In genomic region chr1:135562115-135562514, GRCm38 (mm10) we compare ENCODE assay signal across 19 mouse cellular contexts. TPM values are rescaled to one million over a fixed set of nuclear protein-coding genes. Genes with fewer than 3 reads are reported as not detected.
DNase-seq lines count a peak whose midpoint lies in the region; ATAC-seq and TF ChIP-seq lines count a peak whose summit lies in the region.
"Had no signal": no experiment of that assay in that cellular context is flagged by ENCODE, and none has a peak within 500 bp of the region (broad histone marks: within the 10 kb centered on the region; RNA-seq: fewer than 3 reads in every experiment).

No protein-coding gene starts in this region.

- H3K9ac ChIP-seq in forebrain, embryonic 12.5 days, result no peak overlapping the region
- no peak overlapping the region for H3K9ac ChIP-seq in lung, postnatal 0 days (replicated peaks; ENCODE audit: low read depth)
- no peak overlapping the region for H3K9ac ChIP-seq in kidney, embryonic 15.5 days
- H3K9ac ChIP-seq: liver, embryonic 12.5 days; neural tube, embryonic 12.5 days had no signal

- TF ChIP-seq EP300 in lung, postnatal 0 days (IDR thresholded peaks at IDR 0.05), result no peak

- H3K4me2 ChIP-seq in forebrain, embryonic 12.5 days, result no peak overlapping the region
- no peak overlapping the region for H3K4me2 ChIP-seq in lung, postnatal 0 days (replicated peaks; ENCODE audit: low read depth, low read length)
- no peak overlapping the region for H3K4me2 ChIP-seq in kidney, embryonic 15.5 days
- H3K4me2 ChIP-seq: liver, embryonic 12.5 days; neural tube, embryonic 12.5 days had no signal

- no peaks in the 10 kb centered on the region for H3K36me3 ChIP-seq in forebrain, embryonic 12.5 days (replicated peaks)
- H3K36me3 ChIP-seq in forebrain, embryonic 10.5 days (replicated peaks), result no peaks in the 10 kb centered on the region
- H3K36me3 ChIP-seq in lung, postnatal 0 days (ENCODE audit: insufficient read depth, low read length), result no peaks in the 10 kb centered on the region; the same call in 1 of the 2 replicates
- H3K36me3 ChIP-seq in kidney, embryonic 15.5 days, result 0 out of 2 replicates have a peak, but pooled peaks cover 2% of the 10 kb centered on the region
- H3K36me3 ChIP-seq: liver, embryonic 12.5 days; neural tube, embryonic 12.5 days had no signal

- TF ChIP-seq CTCF in lung, postnatal 0 days (IDR thresholded peaks at IDR 0.05), result no peak

- DNase-seq in forebrain, embryonic 10.5 days (ENCODE audit: extremely low spot score, low spot score), result no peak
- no peak for DNase-seq in lung, postnatal 0 days (ENCODE audit: low spot score)
- no peak for DNase-seq in lung, postnatal 10 days
- no peak for DNase-seq in cerebellum, adult 11 months
- DNase-seq in gastrocnemius, adult 8-10 months (ENCODE audit: low spot score in 2 of 2), result no peak
- no peak for DNase-seq in Muller cell, postnatal 12 days (ENCODE audit: inconsistent ontology term)
- DNase-seq: adrenal gland, adult 2 months; cerebellum, postnatal 10 days; embryo, embryonic 11 days; gastrocnemius, postnatal 36 days; heart, postnatal 14 days; left cerebral cortex, postnatal 4 days; right cerebral cortex, postnatal 25 days; thymus, postnatal 25 days had no signal

- peaks cover 63% of the 10 kb centered on the region for H3K4me1 ChIP-seq in forebrain, embryonic 12.5 days
- H3K4me1 ChIP-seq in forebrain, embryonic 10.5 days, result peaks cover 62% of the 10 kb centered on the region
- 0 out of 2 replicates have a peak, but pooled peaks cover 5% of the 10 kb centered on the region for H3K4me1 ChIP-seq in lung, postnatal 0 days (ENCODE audit: insufficient read depth, low read depth, low read length)
- peaks cover 80% of the 10 kb centered on the region for H3K4me1 ChIP-seq in kidney, embryonic 15.5 days

- no peak for ATAC-seq in forebrain, embryonic 12.5 days (ENCODE audit: low FRiP score)
- ATAC-seq in lung, postnatal 0 days, result peak; percentile 37; the same call in 1 of the 2 replicates
- peak; percentile 55 for ATAC-seq in kidney, embryonic 15.5 days (replicated peaks; ENCODE audit: low FRiP score)
- ATAC-seq: hindbrain, embryonic 16.5 days; liver, embryonic 12.5 days had no signal

- H3K4me3 ChIP-seq in forebrain, embryonic 12.5 days (replicated peaks), result no peak overlapping the region
- H3K4me3 ChIP-seq in forebrain, embryonic 10.5 days, result no peak overlapping the region
- H3K4me3 ChIP-seq in lung, postnatal 0 days (ENCODE audit: low read depth, low read length), result no peak overlapping the region
- H3K4me3 ChIP-seq in kidney, embryonic 15.5 days (replicated peaks), result no peak overlapping the region
- H3K4me3 ChIP-seq: liver, embryonic 12.5 days; neural tube, embryonic 12.5 days had no signal

- 24% methylated on average over 4 of the region's 4 CpGs for WGBS in forebrain, embryonic 12.5 days
- WGBS in forebrain, embryonic 10.5 days, result 25% methylated on average over 4 of the region's 4 CpGs
- 12% methylated on average over 4 of the region's 4 CpGs for WGBS in lung, postnatal 0 days
- 5% methylated on average over 4 of the region's 4 CpGs for WGBS in kidney, embryonic 15.5 days

- H3K27ac ChIP-seq in forebrain, embryonic 12.5 days, result peak overlapping the region; percentile 66; the same call in 1 of the 2 replicates
- no peak overlapping the region for H3K27ac ChIP-seq in forebrain, embryonic 10.5 days
- no peak overlapping the region for H3K27ac ChIP-seq in lung, postnatal 0 days (ENCODE audit: low read length)
- H3K27ac ChIP-seq in kidney, embryonic 15.5 days, result peak overlapping the region; percentile 87
- H3K27ac ChIP-seq: liver, embryonic 12.5 days; neural tube, embryonic 12.5 days had no signal

- H3K9me3 ChIP-seq in forebrain, embryonic 12.5 days, result no peaks in the 10 kb centered on the region
- H3K9me3 ChIP-seq in forebrain, embryonic 10.5 days, result no peaks in the 10 kb centered on the region
- H3K9me3 ChIP-seq in lung, postnatal 0 days (ENCODE audit: low read length), result no peaks in the 10 kb centered on the region
- H3K9me3 ChIP-seq in kidney, embryonic 15.5 days (replicated peaks), result no peaks in the 10 kb centered on the region
- H3K9me3 ChIP-seq: liver, embryonic 12.5 days; neural tube, embryonic 12.5 days had no signal

- no peaks in the 10 kb centered on the region for H3K27me3 ChIP-seq in forebrain, embryonic 12.5 days
- no peaks in the 10 kb centered on the region for H3K27me3 ChIP-seq in forebrain, embryonic 10.5 days (ENCODE audit: poor library complexity, severe bottlenecking)
- no peaks in the 10 kb centered on the region for H3K27me3 ChIP-seq in lung, postnatal 0 days (replicated peaks; ENCODE audit: insufficient read depth, low read length)
- no peaks in the 10 kb centered on the region for H3K27me3 ChIP-seq in kidney, embryonic 15.5 days
- H3K27me3 ChIP-seq: liver, embryonic 12.5 days; neural tube, embryonic 12.5 days had no signal

RNA-seq across cellular contexts. Expression of gene Nav1, which starts 45.0 kb away (rescaled TPM):
- polyA plus RNA-seq in forebrain, embryonic 12.5 days (2016; fragmentation: Nextera tagmentation; extraction: Ambion mirVana), result 32.4 and 37.9 TPM in 2 replicates
- 25.3 and 28.4 TPM in 2 replicates for polyA plus RNA-seq in forebrain, embryonic 10.5 days (2016; fragmentation: Nextera tagmentation; extraction: Ambion mirVana)
- 5.7 and 6.1 TPM in 2 replicates for polyA plus RNA-seq in lung, postnatal 0 days (2015; fragmentation: Nextera tagmentation; extraction: Ambion mirVana)
- 16.4 and 16.6 TPM in 2 replicates for polyA plus RNA-seq in kidney, embryonic 15.5 days (2015; fragmentation: Nextera tagmentation; extraction: Ambion mirVana)
- 1 to 10 TPM; 4.3 to 8.4 (median 6.8) TPM for total RNA-seq in gastrocnemius, adult 8-10 months (2022)

Comparison
In these comparisons a context has a peak if more than half of its experiments do, and no peak if none do; other contexts are left out.
1. H3K27ac ChIP-seq: peak in forebrain, embryonic 12.5 days (single experiment) and kidney, embryonic 15.5 days (single experiment); none in forebrain, embryonic 10.5 days (single experiment) and lung, postnatal 0 days (single experiment).